Mouse (Mus musculus): ENCODE data around the gene Malsu1.
A peak's percentile ranks its signal among the peaks of the same experiment; 100 is the strongest.

Malsu1 gene

GRCm38 (mm10) chr6:49073304-49074116 is at the start of gene Malsu1:
Malsu1 (plus strand) TSS chr6:49073795.
- DNase-seq (ENCODE audit: low spot score) = peak; percentile 91

- DNase-seq (ENCODE audit: low spot score) = no peak
Measured at GRCm38 (mm10) chr6:49025290-49025689, 48.3 kb upstream of the Malsu1 start.

- no peak for DNase-seq (ENCODE audit: low spot score)
Measured at GRCm38 (mm10) chr6:49026496-49026895, 47.1 kb upstream of the Malsu1 start.

GRCm38 (mm10) chr6:49028019-49028418 is 45.6 kb upstream of the Malsu1 start:
- no peak for DNase-seq (ENCODE audit: low spot score)

GRCm38 (mm10) chr6:49028708-49029107 is 44.9 kb upstream of the Malsu1 start:
- DNase-seq (ENCODE audit: low spot score) = no peak

- DNase-seq (ENCODE audit: low spot score) = no peak
Measured at GRCm38 (mm10) chr6:49031230-49031629, 42.4 kb upstream of the Malsu1 start.

GRCm38 (mm10) chr6:49032783-49033182 is 40.8 kb upstream of the Malsu1 start:
- no peak for DNase-seq (ENCODE audit: low spot score)

- DNase-seq (ENCODE audit: low spot score) = no peak
Measured at GRCm38 (mm10) chr6:49036275-49037267, 37.0 kb upstream of the Malsu1 start, which contains the start of gene Gpnmb. Gpnmb (plus strand) TSS chr6:49036546.

GRCm38 (mm10) chr6:49037268-49037662 is 36.3 kb upstream of the Malsu1 start:
- DNase-seq (ENCODE audit: low spot score) = no peak

- peak; percentile 42 for DNase-seq (ENCODE audit: low spot score)
Measured at GRCm38 (mm10) chr6:49039470-49040180, 34.0 kb upstream of the Malsu1 start.

- no peak for DNase-seq (ENCODE audit: low spot score)
Measured at GRCm38 (mm10) chr6:49046502-49046901, 27.1 kb upstream of the Malsu1 start.

GRCm38 (mm10) chr6:49046976-49047375 is 26.6 kb upstream of the Malsu1 start:
- no peak for DNase-seq (ENCODE audit: low spot score)

- DNase-seq (ENCODE audit: low spot score) = no peak
Measured at GRCm38 (mm10) chr6:49047848-49048247, 25.7 kb upstream of the Malsu1 start.

- DNase-seq (ENCODE audit: low spot score) = no peak
Measured at GRCm38 (mm10) chr6:49048395-49048794, 25.2 kb upstream of the Malsu1 start.

- no peak for DNase-seq (ENCODE audit: low spot score)
Measured at GRCm38 (mm10) chr6:49050677-49051410, 22.8 kb upstream of the Malsu1 start.

- DNase-seq (ENCODE audit: low spot score) = no peak
Measured at GRCm38 (mm10) chr6:49052191-49052590, 21.4 kb upstream of the Malsu1 start.

- no peak for DNase-seq (ENCODE audit: low spot score)
Measured at GRCm38 (mm10) chr6:49055256-49055733, 18.3 kb upstream of the Malsu1 start.

GRCm38 (mm10) chr6:49056009-49056408 is 17.6 kb upstream of the Malsu1 start:
- DNase-seq (ENCODE audit: low spot score) = no peak

- DNase-seq (ENCODE audit: low spot score) = peak; percentile 67
Measured at GRCm38 (mm10) chr6:49057053-49058021, 16.3 kb upstream of the Malsu1 start.

GRCm38 (mm10) chr6:49068361-49068760 is 5.2 kb upstream of the Malsu1 start:
- no peak for DNase-seq (ENCODE audit: low spot score)

Measured in c-Kit-positive CD71-positive TER-119-positive erythroid progenitor cells, embryonic 14.5 days (primary cell).